Mouse (Mus musculus): ENCODE data around the gene AI597479.
A peak's percentile ranks its signal among the peaks of the same experiment; 100 is the strongest.

AI597479 gene

GRCm38 (mm10) chr1:43098031-43098984 is at the start of gene AI597479, which contains the start of gene Tgfbrap1:
TSS of gene AI597479 (plus strand) at chr1:43098710.
TSS of gene Tgfbrap1 (minus strand) at chr1:43098637.
- DNase-seq (ENCODE audit: inconsistent age in 2 of 2, low spot score in 1 of 2) = peak; percentile 94 to 98

- DNase-seq (ENCODE audit: inconsistent age in 2 of 2, low spot score in 1 of 2) = no peak
These were observed 46.6 kb upstream of the AI597479 start for GRCm38 (mm10) chr1:43051903-43052302.

DNA sequence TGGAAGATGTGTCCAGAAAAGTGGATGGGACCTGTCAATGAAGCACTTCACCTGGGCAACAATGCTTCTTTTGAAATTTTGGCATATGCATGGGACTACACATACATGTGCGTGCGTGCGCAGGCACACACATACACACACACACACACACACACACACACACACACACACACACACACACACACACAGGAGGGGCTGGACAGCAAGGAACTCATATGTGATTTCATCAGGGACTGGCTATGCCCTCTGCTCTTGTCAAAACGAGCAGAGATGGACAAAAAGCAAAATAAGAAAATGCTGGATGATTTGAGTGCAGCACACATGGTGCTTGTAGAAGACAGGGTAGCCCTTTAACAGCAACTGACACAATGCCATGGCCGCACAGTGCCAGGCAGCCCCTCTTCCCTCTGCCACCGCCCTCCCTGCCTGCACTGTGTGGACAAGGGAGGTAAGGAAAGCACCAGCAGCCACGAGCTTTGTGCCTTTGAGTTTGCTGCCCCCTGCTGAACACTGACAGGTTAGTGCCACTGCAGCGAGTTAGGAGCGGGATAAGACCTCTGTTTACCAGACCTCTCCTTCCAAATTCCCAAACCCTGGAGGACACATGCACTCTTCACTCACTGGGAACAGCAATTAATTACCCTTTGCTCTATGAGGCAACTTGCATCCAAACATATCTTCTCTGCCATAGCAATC is 32.7 kb upstream of the AI597479 start:
- DNase-seq (ENCODE audit: inconsistent age in 2 of 2, low spot score in 1 of 2) = peak; percentile 32 to 80

GRCm38 (mm10) chr1:43066573-43066972 is 31.9 kb upstream of the AI597479 start:
- DNase-seq (ENCODE audit: inconsistent age in 2 of 2, low spot score in 1 of 2) = no peak

DNA sequence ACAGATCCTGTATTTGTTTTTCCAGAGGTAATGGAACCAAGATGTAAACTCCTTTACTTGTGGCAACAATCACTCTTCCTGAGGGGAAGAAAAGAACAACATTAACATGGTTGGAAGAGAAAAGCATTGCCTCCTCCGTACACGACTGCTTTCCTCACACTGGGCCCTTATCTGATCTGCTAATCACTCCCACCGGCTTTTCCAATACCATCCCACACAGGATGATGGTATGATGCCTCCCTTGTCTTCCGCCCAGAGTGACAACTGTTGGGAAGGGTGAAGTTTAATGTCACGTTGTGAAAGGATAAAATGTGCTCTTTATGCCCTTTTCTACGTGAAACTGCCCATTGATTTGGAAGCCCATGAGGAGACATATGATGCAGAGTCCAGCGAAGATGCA is 31.0 kb upstream of the AI597479 start:
- DNase-seq (ENCODE audit: inconsistent age in 2 of 2, low spot score in 1 of 2) = no peak

DNA sequence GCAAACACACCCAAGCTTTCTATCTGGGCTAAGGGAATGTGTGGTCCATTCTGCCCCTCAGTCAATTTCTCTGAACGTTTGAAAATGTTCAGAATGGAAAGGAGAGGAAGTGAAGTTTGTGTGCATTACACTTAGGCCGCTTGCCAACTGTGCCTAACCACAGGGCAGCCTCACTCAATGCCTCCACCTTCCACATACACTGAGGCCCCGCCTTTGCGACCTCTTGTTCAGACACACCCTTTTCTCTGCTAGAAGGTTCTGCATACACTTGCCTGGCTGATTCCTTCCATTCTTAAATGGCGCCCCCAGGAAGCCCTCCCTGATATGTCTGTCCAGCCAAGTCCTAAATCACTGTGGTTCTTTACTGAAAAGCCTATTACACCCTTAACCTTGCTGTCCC is 27.8 kb upstream of the AI597479 start:
- DNase-seq (ENCODE audit: inconsistent age in 2 of 2, low spot score in 1 of 2) = no peak

DNA sequence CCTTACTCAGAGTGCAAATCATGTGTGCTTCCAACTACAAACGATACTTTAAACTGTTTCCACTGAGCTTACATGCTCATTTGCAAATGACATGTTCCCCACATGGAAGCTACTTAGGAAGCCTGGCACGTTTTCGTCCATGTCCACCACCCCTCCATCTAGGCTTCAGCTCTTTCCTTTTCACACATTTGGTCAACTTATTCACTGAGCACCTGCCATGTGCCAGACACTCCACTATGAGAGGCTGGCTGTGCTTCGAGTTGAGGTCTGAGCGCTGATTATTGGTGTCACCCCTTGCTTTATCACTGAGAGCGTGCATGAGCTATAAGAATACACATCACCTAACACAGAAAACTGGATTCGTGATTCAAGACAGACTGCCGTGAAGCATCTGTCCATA is 26.5 kb upstream of the AI597479 start:
- DNase-seq (ENCODE audit: inconsistent age in 2 of 2, low spot score in 1 of 2) = no peak

DNA sequence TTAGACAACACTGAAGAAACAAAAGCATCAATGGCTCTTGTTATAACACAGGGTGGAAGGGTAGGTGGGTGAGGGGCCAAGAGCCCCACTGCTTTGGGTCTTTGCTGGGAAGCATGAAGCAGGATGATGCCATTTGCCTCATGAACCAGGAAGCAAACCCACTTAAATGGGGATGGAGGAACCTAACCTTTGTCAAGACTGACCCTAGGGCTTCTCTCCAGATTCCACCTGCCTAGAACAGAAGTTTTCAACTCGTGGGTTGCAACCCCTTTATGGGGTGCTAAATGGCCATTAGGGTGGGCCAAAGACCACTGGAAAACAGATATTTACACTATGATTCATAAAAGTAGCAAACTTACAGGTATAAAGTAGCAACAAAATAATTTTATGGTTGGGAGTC is 25.9 kb upstream of the AI597479 start:
- no peak for DNase-seq (ENCODE audit: inconsistent age in 2 of 2, low spot score in 1 of 2)

GRCm38 (mm10) chr1:43074791-43075190 is 23.7 kb upstream of the AI597479 start:
- no peak for DNase-seq (ENCODE audit: inconsistent age in 2 of 2, low spot score in 1 of 2)

DNA sequence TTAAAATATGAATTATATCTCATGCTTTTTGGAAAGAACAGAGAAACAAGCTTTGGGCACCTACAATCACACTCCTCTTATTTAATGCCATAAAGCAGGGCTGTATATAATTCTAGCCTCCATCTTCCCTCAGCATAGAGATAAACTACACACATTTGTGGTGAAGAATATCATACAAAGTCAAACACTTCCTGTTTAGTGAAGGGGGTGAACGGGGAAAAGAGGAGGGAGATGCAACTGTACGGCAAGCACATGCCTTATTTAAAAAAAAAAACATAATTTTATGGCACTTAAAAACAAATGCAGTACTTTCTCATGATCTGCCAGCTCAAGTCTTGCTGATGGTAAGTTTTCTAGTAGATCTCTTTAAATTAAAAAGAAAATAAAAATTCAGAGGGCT is 20.4 kb upstream of the AI597479 start:
- DNase-seq (ENCODE audit: inconsistent age in 2 of 2, low spot score in 1 of 2) = no peak

DNA sequence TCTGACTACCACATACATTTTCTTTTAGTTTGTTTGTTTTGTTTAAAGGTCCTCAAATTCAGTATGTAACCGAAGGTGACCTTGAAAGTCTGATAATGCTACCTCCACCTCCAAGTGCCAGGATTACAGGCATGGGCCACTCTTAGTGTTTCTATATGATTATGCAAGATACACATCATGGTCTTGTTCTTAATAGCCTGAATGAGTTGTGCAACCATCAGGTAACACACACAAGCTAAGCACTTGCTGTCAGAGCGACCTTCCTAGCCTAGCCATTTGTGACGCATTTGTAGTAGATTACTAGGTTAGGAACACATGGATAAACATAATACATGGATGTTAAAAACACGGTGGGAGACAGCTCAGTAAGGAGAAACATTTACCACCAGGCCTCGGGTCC is 15.6 kb upstream of the AI597479 start:
- no peak for DNase-seq (ENCODE audit: inconsistent age in 2 of 2, low spot score in 1 of 2)

DNA sequence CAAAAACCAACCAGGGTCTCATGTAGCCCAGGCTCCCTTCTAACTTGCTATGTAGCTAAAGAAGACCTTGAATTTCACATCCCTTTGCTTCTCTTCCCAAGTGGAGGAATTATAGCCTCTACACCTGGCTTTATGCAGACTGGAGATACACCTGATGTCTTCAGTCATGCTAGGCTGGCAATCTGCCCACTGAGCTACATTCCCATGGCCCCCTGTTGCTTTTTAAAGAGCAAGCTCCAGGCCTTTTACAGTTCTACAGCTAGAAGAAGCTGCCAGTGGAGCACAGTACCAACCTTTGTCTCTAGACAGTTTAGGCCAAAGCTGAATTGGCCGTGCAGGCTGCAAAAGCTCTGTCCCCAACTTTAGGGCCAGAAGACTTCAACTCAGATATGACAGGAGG is 8.1 kb upstream of the AI597479 start:
- DNase-seq (ENCODE audit: inconsistent age in 2 of 2, low spot score in 1 of 2) = no peak

- DNase-seq (ENCODE audit: inconsistent age in 2 of 2, low spot score in 1 of 2) = peak in 1 of 2 experiments; percentile 62
These were observed 7.0 kb upstream of the AI597479 start for GRCm38 (mm10) chr1:43091306-43092055.

DNA sequence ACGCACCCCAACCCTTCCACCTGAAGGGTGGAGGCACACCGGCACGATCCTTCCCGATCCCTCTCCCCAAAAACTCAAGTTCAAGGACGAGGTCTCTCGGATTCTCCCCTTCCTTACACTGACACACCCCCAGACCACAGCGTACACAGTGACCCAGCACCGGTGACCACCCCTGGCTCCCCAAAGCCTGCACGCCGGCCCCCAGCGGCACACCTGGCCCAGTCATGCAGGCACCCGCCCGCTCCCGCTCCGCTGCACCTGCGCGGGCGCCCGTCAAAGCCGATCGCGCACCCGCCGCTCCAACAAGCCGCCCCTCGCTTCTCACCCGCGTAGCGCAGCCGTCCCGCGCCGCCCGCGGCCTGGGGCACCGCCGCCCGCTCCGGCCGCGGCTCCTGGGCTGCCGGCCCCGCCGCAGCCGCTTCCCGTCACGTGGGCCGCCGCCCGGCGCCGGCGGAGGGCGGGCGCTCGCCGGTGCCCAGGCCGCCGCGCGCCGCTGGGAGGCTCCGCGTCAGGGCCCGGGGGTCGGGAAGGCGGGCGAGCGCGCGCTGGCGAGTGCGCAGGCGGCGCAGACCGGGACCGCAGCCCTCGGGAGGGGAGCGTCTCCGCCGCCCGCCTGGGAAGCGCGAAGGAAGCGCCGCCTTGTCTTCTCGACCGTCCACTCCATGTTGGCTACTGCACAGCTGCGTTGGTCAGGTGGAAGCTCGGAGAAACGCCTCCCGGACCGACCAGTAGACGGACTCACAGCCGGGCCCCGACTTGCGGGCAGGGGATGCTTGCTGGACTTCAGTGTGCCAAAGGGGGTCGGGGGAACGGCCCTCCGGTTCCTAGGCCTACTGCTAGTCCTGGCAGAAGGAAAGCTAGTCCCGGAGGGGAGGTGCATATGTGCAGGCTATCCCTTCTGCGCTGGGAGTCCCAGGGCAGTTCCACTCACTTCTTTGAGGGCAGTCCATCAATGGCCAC is 6.2 kb upstream of the AI597479 start:
- DNase-seq (ENCODE audit: inconsistent age in 2 of 2, low spot score in 1 of 2) = peak; percentile 82 to 96

DNA sequence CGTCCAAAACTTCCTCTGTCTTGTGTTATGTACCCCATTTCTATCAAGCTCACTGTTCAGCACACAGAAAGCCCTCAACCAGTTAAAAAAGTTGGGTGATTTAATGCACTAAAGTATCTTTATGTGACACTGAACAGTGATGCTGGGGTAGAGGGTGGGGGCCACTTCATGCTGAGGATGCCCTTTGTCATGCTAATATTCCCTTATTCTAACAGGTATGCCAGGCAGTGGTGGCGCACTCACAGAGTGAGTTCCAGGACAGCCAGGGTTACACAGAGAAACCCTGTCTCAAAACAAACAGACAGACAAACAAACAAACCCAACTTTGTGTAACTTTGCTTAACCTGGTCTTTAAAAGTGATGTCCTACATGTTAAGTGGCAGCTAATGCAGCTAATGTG is 4.3 kb upstream of the AI597479 start:
- no peak for DNase-seq (ENCODE audit: inconsistent age in 2 of 2, low spot score in 1 of 2)

DNA sequence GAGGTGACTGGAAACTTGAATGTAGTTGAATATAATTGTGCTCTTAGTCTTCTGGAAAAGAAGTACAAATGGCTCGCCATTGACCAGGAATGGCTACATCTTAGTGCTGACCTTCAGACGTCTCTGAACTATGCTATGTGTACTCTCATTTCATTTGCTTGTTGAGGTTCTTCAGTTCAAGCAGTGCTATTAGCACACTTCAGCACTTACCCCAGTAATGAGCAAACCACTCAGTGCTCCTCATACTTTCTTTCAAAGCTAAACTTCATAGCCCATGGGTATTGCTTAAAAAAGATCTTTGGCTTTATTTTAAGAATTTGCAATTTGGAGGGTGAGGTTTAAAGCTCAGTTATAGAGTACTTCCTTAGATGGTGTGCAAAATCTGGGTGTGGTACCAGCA is 10.2 kb downstream of the AI597479 start:
- no peak for DNase-seq (ENCODE audit: inconsistent age in 2 of 2, low spot score in 1 of 2)

DNA sequence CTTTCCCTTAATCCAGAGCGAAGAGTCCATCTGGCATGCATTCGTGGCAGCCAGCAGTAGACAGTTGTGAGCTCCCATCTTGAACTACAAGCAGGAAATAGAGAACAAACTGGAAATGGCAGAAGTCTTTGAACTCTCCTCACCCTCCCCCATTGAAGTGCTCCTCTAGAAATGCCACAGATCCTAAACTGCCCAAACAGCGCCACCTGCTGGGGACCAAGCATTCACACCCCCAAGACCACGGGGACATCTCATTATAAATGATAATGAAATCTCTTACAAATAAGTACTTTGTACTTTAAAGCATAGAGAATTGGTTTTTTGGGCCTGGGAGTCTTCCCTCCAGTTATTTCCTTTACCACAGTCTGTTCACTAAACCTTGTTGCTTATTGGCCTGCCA is 12.0 kb downstream of the AI597479 start:
- peak; percentile 56 to 81 for DNase-seq (ENCODE audit: inconsistent age in 2 of 2, low spot score in 1 of 2)

- DNase-seq (ENCODE audit: inconsistent age in 2 of 2, low spot score in 1 of 2) = peak in 1 of 2 experiments; percentile 72
These were observed 14.4 kb downstream of the AI597479 start for GRCm38 (mm10) chr1:43112882-43113281.

DNA sequence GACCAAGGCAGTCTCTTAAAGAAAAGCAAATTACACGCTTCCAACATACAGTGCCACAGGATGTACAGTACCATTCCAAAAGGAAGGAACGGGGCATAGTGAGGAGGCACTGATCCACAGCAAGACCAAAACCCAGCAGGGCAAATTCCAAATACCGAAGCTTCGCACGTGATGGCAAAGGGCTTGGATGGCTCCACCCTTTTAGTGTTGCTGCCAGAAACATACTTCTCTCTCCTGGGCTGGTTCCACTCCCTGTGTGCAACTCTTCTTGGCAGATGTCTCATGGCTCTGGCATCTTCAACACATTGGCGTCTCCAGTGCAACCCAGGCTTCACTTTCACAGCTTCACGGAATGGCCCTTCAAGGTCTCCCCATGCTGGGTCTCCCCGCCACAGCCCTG is 18.9 kb downstream of the AI597479 start:
- DNase-seq (ENCODE audit: inconsistent age in 2 of 2, low spot score in 1 of 2) = no peak

DNA sequence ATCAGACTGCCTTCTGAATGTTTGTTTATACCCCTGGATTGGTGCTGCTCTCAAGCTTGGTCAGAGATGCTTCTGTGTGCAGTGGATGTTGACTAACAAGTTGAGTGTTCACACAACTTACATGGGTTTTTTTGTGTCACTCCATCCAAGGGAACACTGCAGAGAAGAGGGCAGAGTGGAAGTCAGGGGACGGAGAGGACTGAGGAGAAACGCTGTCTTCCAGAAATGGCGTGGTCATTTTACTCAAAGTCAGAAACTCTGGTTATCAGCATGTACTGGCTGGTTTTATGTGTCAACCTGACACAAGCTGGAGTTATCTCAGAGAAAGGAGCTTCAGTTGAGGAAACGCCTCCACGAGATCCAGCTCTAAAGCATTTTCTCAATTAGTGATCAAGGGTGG is 22.4 kb downstream of the AI597479 start:
- no peak for DNase-seq (ENCODE audit: inconsistent age in 2 of 2, low spot score in 1 of 2)
